In the genomic region with DNA sequence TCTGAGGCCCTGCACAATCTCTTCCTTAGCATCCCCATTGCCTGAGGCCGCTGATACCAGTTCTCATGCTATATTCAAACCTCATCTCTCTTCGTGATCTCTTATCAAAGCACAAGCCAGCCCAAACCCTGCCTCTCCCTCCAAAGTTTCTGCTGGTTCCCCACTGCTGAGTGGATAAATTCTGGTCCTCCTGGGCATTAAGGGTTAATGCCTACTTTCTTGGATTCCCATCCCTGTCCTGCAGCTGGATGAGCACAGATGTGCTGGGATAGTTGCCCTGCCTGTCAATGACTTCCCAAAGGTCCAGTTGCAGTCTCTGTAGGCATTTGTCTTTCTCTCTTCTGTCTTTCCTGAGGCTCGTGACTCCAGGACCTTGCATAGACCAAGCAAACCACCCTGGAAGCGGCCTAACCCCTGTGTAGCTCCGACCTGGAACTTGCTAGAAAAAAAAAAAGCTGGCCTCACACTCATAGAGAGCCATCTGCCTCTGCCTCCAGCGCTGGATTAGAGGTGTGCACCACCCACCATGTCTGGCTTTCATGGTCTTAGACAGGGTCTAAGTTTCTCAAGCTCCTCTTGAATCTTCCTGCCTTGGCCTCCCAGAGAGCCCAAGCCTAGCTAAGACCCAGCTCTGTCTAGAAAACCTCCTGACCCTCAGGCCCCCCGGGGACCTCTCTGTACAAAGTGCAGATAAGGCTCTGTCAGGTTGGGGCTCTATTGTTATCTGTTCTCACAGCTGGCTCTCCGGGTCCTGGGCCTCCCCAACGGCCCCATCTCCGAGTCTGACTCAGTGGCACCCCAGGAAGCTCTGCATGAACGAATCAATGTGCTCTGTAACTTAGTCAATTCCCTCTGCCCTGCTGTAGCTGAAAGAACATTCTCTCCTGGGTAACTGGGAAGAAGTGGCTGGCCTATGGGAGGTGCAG, we compare ENCODE assay signal across 10 mouse cellular contexts. TPM values are rescaled to one million over a fixed set of nuclear protein-coding genes. Genes with fewer than 3 reads are reported as not detected.
A peak's percentile ranks its signal among the peaks of the same experiment; 100 is the strongest.
DNase-seq lines count a peak whose midpoint lies in the region; ATAC-seq lines count a peak whose summit lies in the region.
"Had no signal": no experiment of that assay in that cellular context is flagged by ENCODE, and none has a peak within 500 bp of the region (broad histone marks: within the 10 kb centered on the region; RNA-seq: fewer than 3 reads in every experiment).

No protein-coding gene starts in this region.

- no peaks in the 10 kb centered on the region for H3K27me3 ChIP-seq in heart, embryonic 13.5 days (replicated peaks)
- H3K27me3 ChIP-seq in intestine, embryonic 16.5 days (replicated peaks; ENCODE audit: control insufficient read depth, insufficient read depth, low read length), result no peaks in the 10 kb centered on the region
- H3K27me3 ChIP-seq in stomach, embryonic 15.5 days (replicated peaks), result no peaks in the 10 kb centered on the region
- peaks cover 13% of the 10 kb centered on the region; the same call in 1 of the 2 replicates for H3K27me3 ChIP-seq in hindbrain, embryonic 12.5 days
- H3K27me3 ChIP-seq: midbrain, embryonic 15.5 days had no signal

- H3K4me1 ChIP-seq in heart, embryonic 13.5 days, result peaks cover 93% of the 10 kb centered on the region
- H3K4me1 ChIP-seq in intestine, embryonic 16.5 days (ENCODE audit: control insufficient read depth, insufficient read depth, low read length), result peaks cover 68% of the 10 kb centered on the region
- H3K4me1 ChIP-seq in stomach, embryonic 15.5 days, result peaks cover 59% of the 10 kb centered on the region
- H3K4me1 ChIP-seq in hindbrain, embryonic 12.5 days, result peaks cover 28% of the 10 kb centered on the region

- H3K36me3 ChIP-seq in heart, embryonic 13.5 days, result no peaks in the 10 kb centered on the region
- no peaks in the 10 kb centered on the region for H3K36me3 ChIP-seq in intestine, embryonic 16.5 days (ENCODE audit: control insufficient read depth, insufficient read depth, low read length)
- no peaks in the 10 kb centered on the region for H3K36me3 ChIP-seq in stomach, embryonic 15.5 days
- H3K36me3 ChIP-seq in hindbrain, embryonic 12.5 days, result no peaks in the 10 kb centered on the region
- H3K36me3 ChIP-seq: limb, embryonic 12.5 days; midbrain, embryonic 15.5 days had no signal

- H3K4me3 ChIP-seq in heart, embryonic 13.5 days, result no peak overlapping the region; the same call in 1 of the 2 replicates
- H3K4me3 ChIP-seq in intestine, embryonic 16.5 days (ENCODE audit: low read length), result no peak overlapping the region
- H3K4me3 ChIP-seq in stomach, embryonic 15.5 days (replicated peaks), result no peak overlapping the region
- H3K4me3 ChIP-seq in hindbrain, embryonic 12.5 days, result no peak overlapping the region
- H3K4me3 ChIP-seq: limb, embryonic 12.5 days; midbrain, embryonic 15.5 days had no signal

- DNase-seq in heart, postnatal 36 days, result no peak
- peak; percentile 34 for DNase-seq in testis, postnatal 10 days (ENCODE audit: low spot score)
- DNase-seq in testis, postnatal 14 days (ENCODE audit: low spot score), result no peak
- no peak for DNase-seq in left cerebral cortex, adult 18-20 months (ENCODE audit: low spot score in 2 of 2)

- no peaks in the 10 kb centered on the region for H3K9me3 ChIP-seq in heart, embryonic 13.5 days
- H3K9me3 ChIP-seq in intestine, embryonic 16.5 days (ENCODE audit: control insufficient read depth, low read length), result no peaks in the 10 kb centered on the region
- H3K9me3 ChIP-seq in stomach, embryonic 15.5 days, result no peaks in the 10 kb centered on the region
- H3K9me3 ChIP-seq in hindbrain, embryonic 12.5 days (replicated peaks), result no peaks in the 10 kb centered on the region
- H3K9me3 ChIP-seq: limb, embryonic 12.5 days; midbrain, embryonic 15.5 days had no signal

- ATAC-seq in heart, embryonic 13.5 days (ENCODE audit: extremely low read depth, insufficient number of reproducible peaks, low FRiP score, low TSS enrichment), result peak; percentile 53
- ATAC-seq in intestine, embryonic 16.5 days, result 0 out of 2 replicates have a peak, but pooled peaks have one; percentile 5
- ATAC-seq in stomach, embryonic 15.5 days (ENCODE audit: insufficient read depth, low FRiP score, low read depth), result peak; percentile 56; the same call in 1 of the 2 replicates
- no peak for ATAC-seq in hindbrain, embryonic 12.5 days (ENCODE audit: low FRiP score)

- peak overlapping the region; percentile 41 for H3K4me2 ChIP-seq in heart, embryonic 13.5 days
- H3K4me2 ChIP-seq in intestine, embryonic 16.5 days (ENCODE audit: low read depth, low read length), result no peak overlapping the region
- no peak overlapping the region for H3K4me2 ChIP-seq in stomach, embryonic 15.5 days
- H3K4me2 ChIP-seq in hindbrain, embryonic 12.5 days (replicated peaks), result no peak overlapping the region
- H3K4me2 ChIP-seq: limb, embryonic 12.5 days; midbrain, embryonic 15.5 days had no signal

- 42% methylated on average over 11 of the region's 11 CpGs for WGBS in heart, embryonic 13.5 days
- WGBS in intestine, embryonic 16.5 days, result 55% methylated on average over 11 of the region's 11 CpGs
- 60% methylated on average over 11 of the region's 11 CpGs for WGBS in stomach, embryonic 15.5 days
- 42% methylated on average over 11 of the region's 11 CpGs for WGBS in hindbrain, embryonic 12.5 days

- intact Hi-C loops in heart, postnatal 36 days (cut with DNase I), result loop anchor here (2.0 kb wide), 1 partner anchor 31 kb away; no protein-coding TSS in a partner anchor

- H3K9ac ChIP-seq in heart, embryonic 13.5 days, result peak overlapping the region; percentile 65
- peak overlapping the region; percentile 64 for H3K9ac ChIP-seq in intestine, embryonic 16.5 days (ENCODE audit: low read depth, low read length)
- no peak overlapping the region for H3K9ac ChIP-seq in stomach, embryonic 15.5 days
- H3K9ac ChIP-seq in hindbrain, embryonic 12.5 days, result no peak overlapping the region
- H3K9ac ChIP-seq: midbrain, embryonic 15.5 days had no signal

- H3K27ac ChIP-seq in heart, embryonic 13.5 days (replicated peaks), result peak overlapping the region; percentile 85
- H3K27ac ChIP-seq in intestine, embryonic 16.5 days (ENCODE audit: low read length), result peak overlapping the region; percentile 88
- 0 out of 2 replicates have a peak overlapping the region, but pooled peaks have one; percentile 81 for H3K27ac ChIP-seq in stomach, embryonic 15.5 days
- H3K27ac ChIP-seq in hindbrain, embryonic 12.5 days, result no peak overlapping the region
- H3K27ac ChIP-seq: midbrain, embryonic 15.5 days had no signal

RNA-seq across cellular contexts. Expression of a gene that starts 40.3 kb away (rescaled TPM):
- polyA plus RNA-seq in heart, embryonic 13.5 days (2015; fragmentation: Nextera tagmentation; extraction: Ambion mirVana), result 5.6 and 6.2 TPM in 2 replicates
- total RNA-seq in heart, postnatal 36 days (2021), result 10 to 100 TPM; 26.4 to 31.6 TPM
- 14.4 and 16.2 TPM in 2 replicates for polyA plus RNA-seq in intestine, embryonic 16.5 days (2015; fragmentation: Nextera tagmentation; extraction: Ambion mirVana)
- polyA plus RNA-seq in stomach, embryonic 15.5 days (2015; fragmentation: Nextera tagmentation; extraction: Ambion mirVana), result 24.6 and 25.7 TPM in 2 replicates
- total RNA-seq in left cerebral cortex, adult 18-20 months (2021), result 10 to 100 TPM; 24.8 to 25.1 TPM
- polyA plus RNA-seq in hindbrain, embryonic 12.5 days (2016; fragmentation: Nextera tagmentation; extraction: Ambion mirVana), result 16.1 TPM in 2 replicates

Comparison
In these comparisons a context has a peak if more than half of its experiments do, and no peak if none do; other contexts are left out.
1. H3K9ac ChIP-seq: peak in heart, embryonic 13.5 days (single experiment) and intestine, embryonic 16.5 days (single experiment); none in stomach, embryonic 15.5 days (single experiment) and hindbrain, embryonic 12.5 days (single experiment).